20 mouse cellular contexts compared by ENCODE assay signal in genomic region chr1:26229291-26230053, GRCm38 (mm10).
A peak's percentile ranks its signal among the peaks of the same experiment; 100 is the strongest.
DNase-seq lines count a peak whose midpoint lies in the region; ATAC-seq lines count a peak whose summit lies in the region.
"Had no signal": no experiment of that assay in that cellular context is flagged by ENCODE, and none has a peak within 500 bp of the region (broad histone marks: within the 10 kb centered on the region; RNA-seq: fewer than 3 reads in every experiment).

No protein-coding gene starts in this region.

- peak; percentile 5 for DNase-seq in hindbrain, embryonic 10.5 days (ENCODE audit: low spot score)
- no peak for DNase-seq in hindbrain, embryonic 14.5 days (ENCODE audit: low spot score)
- no peak for DNase-seq in neural tube, embryonic 11.5 days (ENCODE audit: low spot score)
- DNase-seq in embryo, embryonic 11 days, result peak; percentile 9
- no peak for DNase-seq in layer of hippocampus, adult 8-10 months (ENCODE audit: low spot score in 2 of 2)
- no peak for DNase-seq in ovary, postnatal 14 days (ENCODE audit: low spot score)
- DNase-seq: adrenal gland, postnatal 10 days; cerebellum, adult 11 months; cerebellum, postnatal 14 days; gastrocnemius, postnatal 36 days; kidney, postnatal 36 days; liver, embryonic 13.5 days; lung, embryonic 14.5 days; lung, postnatal 36 days had no signal

- H3K9ac ChIP-seq in hindbrain, embryonic 14.5 days, result no peak overlapping the region
- no peak overlapping the region for H3K9ac ChIP-seq in neural tube, embryonic 11.5 days (ENCODE audit: low read length)
- H3K9ac ChIP-seq in neural tube, embryonic 15.5 days (replicated peaks), result no peak overlapping the region
- H3K9ac ChIP-seq: embryonic facial prominence, embryonic 12.5 days; limb, embryonic 13.5 days; liver, embryonic 13.5 days; lung, embryonic 14.5 days had no signal

- no peaks in the 10 kb centered on the region for H3K27me3 ChIP-seq in hindbrain, embryonic 10.5 days (ENCODE audit: insufficient read depth, poor library complexity, severe bottlenecking)
- H3K27me3 ChIP-seq in hindbrain, embryonic 14.5 days (ENCODE audit: control insufficient read depth, insufficient read depth, low read length), result no peaks in the 10 kb centered on the region
- H3K27me3 ChIP-seq in neural tube, embryonic 11.5 days (ENCODE audit: control insufficient read depth, insufficient read depth, low read length), result no peaks in the 10 kb centered on the region
- H3K27me3 ChIP-seq in neural tube, embryonic 15.5 days (replicated peaks), result no peaks in the 10 kb centered on the region
- H3K27me3 ChIP-seq: embryonic facial prominence, embryonic 12.5 days; limb, embryonic 13.5 days; liver, embryonic 13.5 days had no signal

- H3K4me1 ChIP-seq in hindbrain, embryonic 10.5 days (replicated peaks), result 0 out of 2 replicates have a peak, but pooled peaks cover 4% of the 10 kb centered on the region
- no peaks in the 10 kb centered on the region for H3K4me1 ChIP-seq in hindbrain, embryonic 14.5 days (replicated peaks; ENCODE audit: control insufficient read depth, insufficient read depth, low read length)
- H3K4me1 ChIP-seq in neural tube, embryonic 11.5 days (ENCODE audit: control insufficient read depth, insufficient read depth, low read length), result no peaks in the 10 kb centered on the region
- no peaks in the 10 kb centered on the region for H3K4me1 ChIP-seq in neural tube, embryonic 15.5 days
- H3K4me1 ChIP-seq: embryonic facial prominence, embryonic 12.5 days; limb, embryonic 13.5 days; liver, embryonic 13.5 days had no signal

- no peaks in the 10 kb centered on the region for H3K9me3 ChIP-seq in hindbrain, embryonic 10.5 days
- no peaks in the 10 kb centered on the region for H3K9me3 ChIP-seq in hindbrain, embryonic 14.5 days (ENCODE audit: control insufficient read depth, low read length)
- no peaks in the 10 kb centered on the region for H3K9me3 ChIP-seq in neural tube, embryonic 11.5 days (ENCODE audit: control insufficient read depth, low read length)
- H3K9me3 ChIP-seq in neural tube, embryonic 15.5 days (replicated peaks), result no peaks in the 10 kb centered on the region
- H3K9me3 ChIP-seq: embryonic facial prominence, embryonic 12.5 days; limb, embryonic 13.5 days; liver, embryonic 13.5 days had no signal

- WGBS in hindbrain, embryonic 10.5 days, result 64% methylated on average over 8 of the region's 8 CpGs
- WGBS in hindbrain, embryonic 14.5 days, result 58% methylated on average over 8 of the region's 8 CpGs
- 70% methylated on average over 8 of the region's 8 CpGs for WGBS in neural tube, embryonic 11.5 days
- 57% methylated on average over 8 of the region's 8 CpGs for WGBS in neural tube, embryonic 15.5 days

- no peaks in the 10 kb centered on the region for H3K36me3 ChIP-seq in hindbrain, embryonic 10.5 days
- H3K36me3 ChIP-seq in hindbrain, embryonic 14.5 days (replicated peaks; ENCODE audit: control insufficient read depth, insufficient read depth), result no peaks in the 10 kb centered on the region
- H3K36me3 ChIP-seq in neural tube, embryonic 11.5 days (ENCODE audit: control insufficient read depth, insufficient read depth, low read length), result no peaks in the 10 kb centered on the region
- no peaks in the 10 kb centered on the region for H3K36me3 ChIP-seq in neural tube, embryonic 15.5 days
- H3K36me3 ChIP-seq: embryonic facial prominence, embryonic 12.5 days; limb, embryonic 13.5 days; liver, embryonic 13.5 days had no signal

- no peak; the same call in 1 of the 2 replicates for ATAC-seq in hindbrain, embryonic 14.5 days (ENCODE audit: low FRiP score)
- ATAC-seq in neural tube, embryonic 11.5 days (ENCODE audit: insufficient read depth, low FRiP score, low TSS enrichment), result peak; percentile 76
- no peak for ATAC-seq in neural tube, embryonic 15.5 days (ENCODE audit: low FRiP score)
- ATAC-seq: activated CD4-positive, CD25-positive, alpha-beta regulatory T cell, adult 4 months; intestine, embryonic 16.5 days had no signal

- H3K27ac ChIP-seq in hindbrain, embryonic 10.5 days, result no peak overlapping the region
- H3K27ac ChIP-seq in hindbrain, embryonic 14.5 days, result no peak overlapping the region
- no peak overlapping the region for H3K27ac ChIP-seq in neural tube, embryonic 11.5 days (ENCODE audit: low read depth, low read length)
- no peak overlapping the region for H3K27ac ChIP-seq in neural tube, embryonic 15.5 days (replicated peaks)
- H3K27ac ChIP-seq: embryonic facial prominence, embryonic 12.5 days; limb, embryonic 13.5 days; liver, embryonic 13.5 days had no signal

- H3K4me3 ChIP-seq in hindbrain, embryonic 10.5 days, result no peak overlapping the region
- H3K4me3 ChIP-seq in hindbrain, embryonic 14.5 days (replicated peaks; ENCODE audit: low read length), result no peak overlapping the region
- no peak overlapping the region for H3K4me3 ChIP-seq in neural tube, embryonic 11.5 days (ENCODE audit: low read depth, low read length)
- H3K4me3 ChIP-seq in neural tube, embryonic 15.5 days (replicated peaks), result no peak overlapping the region
- H3K4me3 ChIP-seq: embryonic facial prominence, embryonic 12.5 days; erythroblast, embryonic 14.5 days; limb, embryonic 13.5 days; liver, embryonic 13.5 days had no signal

- no peak overlapping the region for H3K4me2 ChIP-seq in hindbrain, embryonic 14.5 days (replicated peaks)
- no peak overlapping the region for H3K4me2 ChIP-seq in neural tube, embryonic 11.5 days (ENCODE audit: low read depth)
- no peak overlapping the region for H3K4me2 ChIP-seq in neural tube, embryonic 15.5 days
- H3K4me2 ChIP-seq: embryonic facial prominence, embryonic 12.5 days; limb, embryonic 13.5 days; liver, embryonic 13.5 days; lung, embryonic 14.5 days had no signal

Comparison
In these comparisons a context has a peak if more than half of its experiments do, and no peak if none do; other contexts are left out.
1. DNase-seq: peak in hindbrain, embryonic 10.5 days (single experiment) and embryo, embryonic 11 days (single experiment); none in hindbrain, embryonic 14.5 days (single experiment), neural tube, embryonic 11.5 days (single experiment), layer of hippocampus, adult 8-10 months (0 of 2) and ovary, postnatal 14 days (single experiment).